Mouse (Mus musculus) spleen, postnatal 4 days (tissue): Measurements from ENCODE around the gene Olfr382.
"Not testable (repeated sequence)": the region's sequence is repeated elsewhere in the genome, so short reads cannot be mapped to it uniquely, and the experiment has no call there.

Source experiments
- DNase-seq, 2 experiments: peaks; one replicate each; pipeline ENCODE4 v3.0.0; 2022; ENCODE audit warnings: low spot score in 2 of 2

Gene Olfr382

GRCm38 (mm10) chr11:73517097-73517496 lies at the start of gene Olfr382:
Gene Olfr382, minus strand, starts transcription at chr11:73517197.
- no peak for DNase-seq

GRCm38 (mm10) chr11:73528971-73529370 lies 12.0 kb upstream of the Olfr382 start:
- DNase-seq: not testable (repeated sequence)

- no peak for DNase-seq
Observed at GRCm38 (mm10) chr11:73491503-73491902, 25.5 kb downstream of the Olfr382 start, which contains the start of gene Olfr381. Gene Olfr381, minus strand, starts transcription at chr11:73491603.
